Mouse (Mus musculus) layer of hippocampus, postnatal 36 days (tissue): ENCODE data around the gene Mapkapk5. TPM values are rescaled to one million over a fixed set of nuclear protein-coding genes. Genes with fewer than 3 reads are reported as not detected.
"Not testable (repeated sequence)": the region's sequence is repeated elsewhere in the genome, so short reads cannot be mapped to it uniquely, and the experiment has no call there.

Experiments
- DNase-seq, 2 experiments: peaks; one replicate each; pipeline ENCODE4 v3.0.0; 2022
- total RNA-seq, 2 experiments: library from RNA; stranded (reverse); gene quantifications; 2 replicates each; pipeline ENCODE4 v1.2.3; 2021

The Mapkapk5 gene
- total RNA-seq, 2 experiments from 2014 or later, result 75.1 to 83.8 TPM

DNA sequence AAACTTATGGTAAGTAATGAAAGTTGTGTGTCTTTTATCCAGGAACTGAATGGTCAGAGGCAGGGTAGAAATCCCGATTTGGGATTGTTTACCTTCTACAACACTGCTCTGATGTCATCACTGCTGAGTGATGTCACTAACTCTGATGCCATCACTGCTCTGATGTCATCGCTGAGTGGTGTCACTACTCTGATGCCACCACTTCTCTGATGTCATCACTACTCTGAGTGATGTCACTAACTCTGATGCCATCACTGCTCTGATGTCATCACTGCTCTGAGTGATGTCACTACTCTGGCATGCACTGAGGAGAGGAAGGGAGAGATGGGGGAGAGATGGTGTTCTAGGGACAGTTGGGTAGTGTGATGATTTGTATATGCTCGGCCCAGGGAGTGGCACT is 16.7 kb upstream of the Mapkapk5 start:
- no peak for DNase-seq

GRCm38 (mm10) chr5:121549196-121549595 is 3.5 kb upstream of the Mapkapk5 start:
- DNase-seq, result no peak

DNA sequence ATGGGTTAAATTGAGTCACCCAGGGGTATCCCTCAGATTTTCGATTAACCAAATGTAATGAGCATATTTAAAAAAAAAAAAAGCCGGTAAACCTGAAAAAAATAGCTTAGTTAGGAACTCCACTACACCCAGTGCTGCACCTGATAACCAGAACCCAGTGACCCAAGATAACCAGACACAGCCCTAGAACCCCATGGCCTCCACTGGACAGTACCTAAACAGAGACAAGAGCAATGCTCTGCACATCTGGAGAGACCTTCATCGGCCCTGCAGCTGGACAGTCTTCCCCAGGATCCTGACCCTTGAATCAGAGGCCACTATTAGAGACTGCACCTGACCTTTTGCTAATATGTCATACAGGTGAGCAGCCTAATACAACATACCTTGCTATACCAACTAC is 1.4 kb upstream of the Mapkapk5 start:
- DNase-seq, result no peak

- peak; percentile 21 to 41 for DNase-seq
These were observed 808 bp upstream of the Mapkapk5 start for GRCm38 (mm10) chr5:121546530-121546895.

GRCm38 (mm10) chr5:121544910-121545792 is 554 bp downstream of the Mapkapk5 start, which contains the start of the genes Adam1a and Gm42878:
TSS of gene Adam1a (minus strand) at chr5:121545482.
TSS of gene Gm42878 (minus strand) at chr5:121545482.
- DNase-seq, result no peak

DNA sequence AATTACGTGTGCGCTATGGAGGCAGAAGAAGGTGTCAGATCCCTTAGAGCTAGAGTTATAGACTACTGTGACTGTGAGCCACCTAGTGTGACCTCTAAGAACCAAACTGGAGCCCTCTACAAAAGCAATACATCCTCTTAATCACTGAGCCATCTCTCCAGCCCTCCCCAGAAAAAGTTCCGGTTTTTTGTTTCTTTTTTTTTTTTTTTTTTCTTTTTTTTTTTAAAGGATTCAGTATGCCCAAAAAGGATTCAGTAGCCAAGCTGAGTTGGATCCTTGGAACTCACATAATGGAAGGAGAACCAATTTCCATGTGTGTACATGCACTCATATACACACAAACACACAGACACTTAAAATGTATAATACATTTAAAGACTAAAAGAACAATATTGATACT is 2.3 kb downstream of the Mapkapk5 start:
- no peak for DNase-seq

- no peak for DNase-seq
These were observed 4.5 kb downstream of the Mapkapk5 start for GRCm38 (mm10) chr5:121541235-121541634.

GRCm38 (mm10) chr5:121540066-121540465 is 5.6 kb downstream of the Mapkapk5 start:
- DNase-seq, result no peak

GRCm38 (mm10) chr5:121537588-121537987 is 8.1 kb downstream of the Mapkapk5 start:
- DNase-seq, result no peak

GRCm38 (mm10) chr5:121536921-121537555 is 8.7 kb downstream of the Mapkapk5 start:
- DNase-seq, result no peak

DNA sequence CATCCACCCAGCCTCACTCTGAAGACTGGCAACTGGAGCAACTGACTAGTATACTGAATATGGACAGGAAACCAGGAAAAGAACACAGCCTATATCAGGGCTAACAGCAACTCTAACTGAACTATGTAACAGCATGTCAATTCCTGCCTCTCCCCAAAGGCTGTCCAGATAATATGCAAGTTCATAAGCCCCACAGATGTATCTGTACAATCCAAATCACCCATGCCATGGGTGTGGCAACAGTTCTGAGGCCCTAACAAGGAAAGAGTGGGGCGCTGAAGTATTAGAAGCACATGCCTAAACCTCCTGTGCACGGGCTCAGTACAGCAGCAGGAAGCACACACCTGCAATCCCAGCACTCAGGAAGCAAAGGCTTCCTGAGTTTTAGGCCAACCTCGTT is 10.6 kb downstream of the Mapkapk5 start:
- DNase-seq, result no peak

GRCm38 (mm10) chr5:121534521-121534920 is 11.2 kb downstream of the Mapkapk5 start:
- no peak for DNase-seq

- no peak for DNase-seq
These were observed 18.7 kb downstream of the Mapkapk5 start for GRCm38 (mm10) chr5:121526961-121527360.

DNA sequence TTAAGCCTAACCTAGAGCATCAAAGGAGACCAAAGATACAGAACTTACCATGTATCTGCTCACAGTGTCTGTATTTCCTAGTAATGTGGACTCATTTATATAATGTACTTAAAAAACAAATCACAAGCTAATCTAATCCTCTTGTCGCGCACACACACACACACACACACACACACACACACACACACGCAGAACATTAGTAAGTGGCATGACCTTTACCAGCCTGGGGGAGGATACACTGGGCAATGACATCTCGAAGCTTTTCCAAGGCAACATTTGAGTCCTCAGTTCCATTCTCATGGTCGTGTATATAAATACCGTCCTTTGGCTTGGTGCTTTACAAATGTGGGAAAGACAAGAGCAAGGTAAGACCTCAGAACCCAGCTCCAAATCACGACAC is 19.2 kb downstream of the Mapkapk5 start:
- DNase-seq, result no peak

- DNase-seq, result no peak
These were observed 19.8 kb downstream of the Mapkapk5 start for GRCm38 (mm10) chr5:121525774-121526450.

- not testable (repeated sequence) for DNase-seq
These were observed 25.9 kb downstream of the Mapkapk5 start for GRCm38 (mm10) chr5:121519758-121520157.

- no peak for DNase-seq
These were observed 26.7 kb downstream of the Mapkapk5 start for GRCm38 (mm10) chr5:121518983-121519382.

GRCm38 (mm10) chr5:121510009-121510408 is 35.7 kb downstream of the Mapkapk5 start:
- DNase-seq, result no peak

GRCm38 (mm10) chr5:121506846-121507245 is 38.9 kb downstream of the Mapkapk5 start:
- no peak for DNase-seq

GRCm38 (mm10) chr5:121503231-121503630 is 42.5 kb downstream of the Mapkapk5 start, which contains the start of gene Adam1b:
TSS of gene Adam1b (minus strand) at chr5:121503435.
- no peak for DNase-seq

DNA sequence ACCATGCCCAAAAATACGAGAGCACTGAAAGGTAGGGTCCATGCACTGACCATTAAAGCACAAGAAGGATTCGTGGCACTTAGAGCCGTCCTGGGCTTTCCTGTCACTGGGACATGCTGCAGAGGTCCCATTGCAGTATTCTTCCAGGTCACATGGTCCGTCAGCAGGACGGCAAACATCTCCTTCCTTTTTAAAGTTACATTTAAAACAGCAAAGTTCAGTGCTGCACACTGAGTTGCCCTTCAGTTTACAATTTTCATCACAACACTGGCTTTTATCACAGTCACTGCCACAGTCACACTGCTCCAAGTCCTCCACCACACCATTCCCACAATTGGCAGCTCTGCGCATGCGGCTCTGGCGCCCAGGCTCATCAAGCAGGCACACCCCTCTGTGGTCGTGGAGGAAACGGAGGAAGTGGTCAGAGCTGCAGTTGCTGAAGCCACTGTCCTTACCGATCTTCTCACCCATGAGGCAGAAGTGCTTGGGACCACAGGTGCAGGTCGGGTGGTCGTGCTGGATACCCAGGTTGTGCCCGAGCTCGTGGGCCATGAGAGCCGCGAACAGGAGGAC is 44.2 kb downstream of the Mapkapk5 start:
- not testable (repeated sequence) for DNase-seq

DNA sequence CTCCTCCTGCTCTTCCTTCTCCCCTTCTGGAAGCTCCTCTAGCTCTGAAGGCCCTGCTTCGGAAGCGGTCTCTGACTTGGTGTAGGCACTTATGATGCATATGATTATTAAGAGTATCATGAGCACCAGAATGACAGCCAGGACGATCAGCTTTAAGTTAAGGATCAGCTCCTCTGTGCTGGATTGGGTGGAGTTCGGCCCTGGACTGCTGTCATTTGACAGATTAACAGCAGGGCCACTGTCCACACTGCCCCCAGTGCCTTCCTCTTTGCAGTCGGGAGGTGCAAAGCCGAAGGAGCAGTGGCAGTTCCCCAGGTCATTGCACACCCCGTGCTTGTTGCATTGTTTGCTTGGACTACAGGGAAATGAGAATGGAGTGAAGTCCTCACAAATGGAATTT is 45.0 kb downstream of the Mapkapk5 start:
- no peak for DNase-seq

DNA sequence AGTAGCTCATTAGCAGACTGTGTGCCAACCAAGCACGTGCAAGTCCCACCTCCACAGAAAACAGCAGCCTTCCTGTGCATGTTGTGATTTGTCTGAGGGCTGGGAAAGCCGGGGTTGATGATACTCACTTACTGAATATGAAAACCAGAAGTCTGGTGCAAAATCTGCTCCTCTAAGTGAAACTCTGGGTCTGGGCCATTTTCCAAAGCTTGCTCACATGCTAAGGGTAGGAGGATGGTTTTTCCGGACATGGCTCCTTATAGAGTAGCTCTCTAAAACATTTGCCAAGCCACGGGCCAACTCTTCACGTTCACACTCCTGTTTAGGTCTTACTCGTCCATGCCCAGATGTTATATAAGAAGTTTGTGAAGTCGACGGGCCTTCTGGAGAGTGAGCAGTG is 52.4 kb downstream of the Mapkapk5 start:
- DNase-seq, result peak; percentile 14 to 22
